Mouse (Mus musculus): ENCODE data around the gene Zfp385b.

DNA sequence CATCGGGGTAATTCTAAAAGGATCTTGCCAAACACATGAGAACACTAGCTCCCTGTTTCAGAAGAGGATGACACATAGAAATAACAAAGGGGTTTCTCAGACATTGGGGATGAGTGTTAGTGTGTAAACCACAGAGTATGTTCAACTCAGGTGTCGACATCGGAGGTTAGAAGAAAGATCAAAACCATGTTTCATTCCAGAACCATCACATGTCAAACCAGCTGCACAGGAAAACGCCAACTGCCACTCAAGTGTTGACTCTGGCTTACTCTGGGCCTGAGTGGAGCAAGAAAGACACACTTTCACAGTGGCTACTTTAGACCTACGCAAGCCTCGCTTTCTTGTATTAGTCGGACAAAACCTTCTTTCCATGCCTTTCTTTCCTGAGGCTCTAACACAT, 74.2 kb downstream of the Zfp385b start:
- TF ChIP-seq EP300 (IDR thresholded peaks at IDR 0.05; ENCODE audit: low read depth) = no peak
- TF ChIP-seq CTCF (IDR thresholded peaks at IDR 0.05; ENCODE audit: low read depth) = no peak

All from liver, postnatal 0 days (tissue).